Mouse (Mus musculus): ENCODE results near the gene Hjurp. TPM values are rescaled to one million over a fixed set of nuclear protein-coding genes. Genes with fewer than 3 reads are reported as not detected.

Hjurp gene
- polyA plus RNA-seq, 2 experiments = 38.0 to 61.0 TPM

- no peaks in the 10 kb centered on the region for H3K36me3 ChIP-seq (replicated peaks; ENCODE audit: control insufficient read depth, insufficient read depth, low read depth)
- TF ChIP-seq CTCF (IDR thresholded peaks at IDR 0.05; ENCODE audit: low read depth) (no peak), EP300 (IDR thresholded peaks at IDR 0.05; ENCODE audit: low read depth) (no peak)
- H3K27ac ChIP-seq = no peak overlapping the region
- 45% methylated on average over 4 of the region's 4 CpGs for WGBS (ENCODE audit: insufficient replicate concordance)
- H3K4me1 ChIP-seq (replicated peaks; ENCODE audit: control insufficient read depth in 2 of 2, insufficient read depth in 2 of 2, low read length in 1 of 2) = no peaks in the 10 kb centered on the region
- ATAC-seq (ENCODE audit: insufficient read depth) (no peak), DNase-seq (ENCODE audit: low read depth in 3 of 3, low spot score in 3 of 3) (no peak)
- no peak overlapping the region for H3K9ac ChIP-seq (replicated peaks)
- no peak overlapping the region for H3K4me2 ChIP-seq (ENCODE audit: low read depth)
- peaks cover 35% of the 10 kb centered on the region for H3K9me3 ChIP-seq (ENCODE audit: control insufficient read depth, low read length)
- no peak overlapping the region for H3K4me3 ChIP-seq (ENCODE audit: insufficient read depth in 1 of 2, low read depth in 2 of 2, low read length in 2 of 2)
- no peaks in the 10 kb centered on the region for H3K27me3 ChIP-seq (ENCODE audit: control insufficient read depth, insufficient read depth, low read length)
These were observed 36.9 kb downstream of the Hjurp start for GRCm38 (mm10) chr1:88240579-88240978.

GRCm38 (mm10) chr1:88240072-88240471 is 37.4 kb downstream of the Hjurp start:
- DNase-seq (ENCODE audit: low read depth in 3 of 3, low spot score in 3 of 3) = no peak
- H3K9ac ChIP-seq (replicated peaks) = no peak overlapping the region
- H3K4me1 ChIP-seq (replicated peaks; ENCODE audit: control insufficient read depth in 2 of 2, insufficient read depth in 2 of 2, low read length in 1 of 2) = no peaks in the 10 kb centered on the region
- no peak overlapping the region for H3K4me3 ChIP-seq (ENCODE audit: insufficient read depth in 1 of 2, low read depth in 2 of 2, low read length in 2 of 2)
- no peak overlapping the region for H3K4me2 ChIP-seq (ENCODE audit: low read depth)
- peaks cover 40% of the 10 kb centered on the region for H3K9me3 ChIP-seq (ENCODE audit: control insufficient read depth, low read length)
- no peak overlapping the region for H3K27ac ChIP-seq
- 58% methylated on average over 5 of the region's 5 CpGs for WGBS (ENCODE audit: insufficient replicate concordance)
- no peaks in the 10 kb centered on the region for H3K27me3 ChIP-seq (ENCODE audit: control insufficient read depth, insufficient read depth, low read length)
- no peak for ATAC-seq (ENCODE audit: insufficient read depth)
- no peaks in the 10 kb centered on the region for H3K36me3 ChIP-seq (replicated peaks; ENCODE audit: control insufficient read depth, insufficient read depth, low read depth)
- no peak for TF ChIP-seq EP300 (IDR thresholded peaks at IDR 0.05; ENCODE audit: low read depth)
- no peak for TF ChIP-seq CTCF (IDR thresholded peaks at IDR 0.05; ENCODE audit: low read depth)

GRCm38 (mm10) chr1:88238771-88239170 is 38.7 kb downstream of the Hjurp start:
- H3K36me3 ChIP-seq (replicated peaks; ENCODE audit: control insufficient read depth, insufficient read depth, low read depth) = no peaks in the 10 kb centered on the region
- H3K27me3 ChIP-seq (ENCODE audit: control insufficient read depth, insufficient read depth, low read length) = no peaks in the 10 kb centered on the region
- no peak for ATAC-seq (ENCODE audit: insufficient read depth)
- DNase-seq (ENCODE audit: low read depth in 3 of 3, low spot score in 3 of 3) = no peak
- no peaks in the 10 kb centered on the region for H3K4me1 ChIP-seq (replicated peaks; ENCODE audit: control insufficient read depth in 2 of 2, insufficient read depth in 2 of 2, low read length in 1 of 2)
- no peak overlapping the region for H3K4me3 ChIP-seq (ENCODE audit: insufficient read depth in 1 of 2, low read depth in 2 of 2, low read length in 2 of 2)
- no peak overlapping the region for H3K4me2 ChIP-seq (ENCODE audit: low read depth)
- 53% methylated on average over 6 of the region's 6 CpGs for WGBS (ENCODE audit: insufficient replicate concordance)
- H3K27ac ChIP-seq = no peak overlapping the region
- peaks cover 46% of the 10 kb centered on the region for H3K9me3 ChIP-seq (ENCODE audit: control insufficient read depth, low read length)
- no peak for TF ChIP-seq EP300 (IDR thresholded peaks at IDR 0.05; ENCODE audit: low read depth)
- TF ChIP-seq CTCF (IDR thresholded peaks at IDR 0.05; ENCODE audit: low read depth) = no peak
- H3K9ac ChIP-seq (replicated peaks) = no peak overlapping the region

GRCm38 (mm10) chr1:88237311-88237710 is 40.1 kb downstream of the Hjurp start:
- no peak overlapping the region for H3K27ac ChIP-seq
- H3K36me3 ChIP-seq (replicated peaks; ENCODE audit: control insufficient read depth, insufficient read depth, low read depth) = no peaks in the 10 kb centered on the region
- TF ChIP-seq EP300 (IDR thresholded peaks at IDR 0.05; ENCODE audit: low read depth) (no peak), CTCF (IDR thresholded peaks at IDR 0.05; ENCODE audit: low read depth) (no peak)
- no peak overlapping the region for H3K4me3 ChIP-seq (ENCODE audit: insufficient read depth in 1 of 2, low read depth in 2 of 2, low read length in 2 of 2)
- DNase-seq (ENCODE audit: low read depth in 3 of 3, low spot score in 3 of 3) = no peak
- H3K27me3 ChIP-seq (ENCODE audit: control insufficient read depth, insufficient read depth, low read length) = no peaks in the 10 kb centered on the region
- H3K9ac ChIP-seq (replicated peaks) = no peak overlapping the region
- H3K9me3 ChIP-seq (ENCODE audit: control insufficient read depth, low read length) = peaks cover 39% of the 10 kb centered on the region
- H3K4me1 ChIP-seq (replicated peaks; ENCODE audit: control insufficient read depth in 2 of 2, insufficient read depth in 2 of 2, low read length in 1 of 2) = no peaks in the 10 kb centered on the region
- WGBS (ENCODE audit: insufficient replicate concordance) = 49% methylated on average over 5 of the region's 5 CpGs
- ATAC-seq (ENCODE audit: insufficient read depth) = no peak
- no peak overlapping the region for H3K4me2 ChIP-seq (ENCODE audit: low read depth)

GRCm38 (mm10) chr1:88235894-88236415 is 41.5 kb downstream of the Hjurp start:
- no peaks in the 10 kb centered on the region for H3K27me3 ChIP-seq (ENCODE audit: control insufficient read depth, insufficient read depth, low read length)
- TF ChIP-seq CTCF (IDR thresholded peaks at IDR 0.05; ENCODE audit: low read depth) (no peak), EP300 (IDR thresholded peaks at IDR 0.05; ENCODE audit: low read depth) (no peak)
- no peaks in the 10 kb centered on the region for H3K4me1 ChIP-seq (replicated peaks; ENCODE audit: control insufficient read depth in 2 of 2, insufficient read depth in 2 of 2, low read length in 1 of 2)
- H3K27ac ChIP-seq = no peak overlapping the region
- H3K36me3 ChIP-seq (replicated peaks; ENCODE audit: control insufficient read depth, insufficient read depth, low read depth) = no peaks in the 10 kb centered on the region
- H3K9ac ChIP-seq (replicated peaks) = no peak overlapping the region
- peaks cover 43% of the 10 kb centered on the region for H3K9me3 ChIP-seq (ENCODE audit: control insufficient read depth, low read length)
- DNase-seq (ENCODE audit: low read depth in 3 of 3, low spot score in 3 of 3) (no peak), ATAC-seq (ENCODE audit: insufficient read depth) (no peak)
- H3K4me3 ChIP-seq (ENCODE audit: insufficient read depth in 1 of 2, low read depth in 2 of 2, low read length in 2 of 2) = no peak overlapping the region
- H3K4me2 ChIP-seq (ENCODE audit: low read depth) = no peak overlapping the region
- 37% methylated on average over 4 of the region's 4 CpGs for WGBS (ENCODE audit: insufficient replicate concordance)
